Mouse (Mus musculus): ENCODE results near the gene Mecr. TPM values are rescaled to one million over a fixed set of nuclear protein-coding genes. Genes with fewer than 3 reads are reported as not detected.

The Mecr gene
- polyA plus RNA-seq, 1 experiment from 2014 or later = 49.7 TPM

DNA sequence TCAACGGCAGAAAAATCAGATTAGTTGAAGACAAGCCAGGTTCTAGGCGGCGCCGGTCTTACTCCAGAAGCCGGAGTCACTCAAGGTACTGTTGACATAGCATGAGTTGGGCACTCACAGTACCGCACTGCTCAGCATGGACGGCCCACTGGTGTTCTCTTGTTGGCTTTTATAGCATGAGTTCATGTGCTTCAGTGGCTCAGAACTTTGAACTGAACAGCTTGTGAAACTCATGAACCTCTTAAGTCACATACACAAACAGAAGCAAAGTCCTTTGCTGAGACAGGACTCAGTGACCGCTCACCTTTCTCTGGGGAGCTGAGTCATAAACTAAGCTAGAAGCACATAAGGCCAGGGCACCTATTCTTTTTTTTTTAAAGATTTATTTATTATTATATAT, 54.5 kb downstream of the Mecr start:
- no peak for ATAC-seq (ENCODE audit: insufficient number of reproducible peaks, low FRiP score, low TSS enrichment, low read depth)
- Histone ChIP-seq H3K9ac (no peak overlapping the region), H3K36me3 (peaks cover 81% of the 10 kb centered on the region), H3K4me2 (replicated peaks) (no peak overlapping the region), H3K4me3 (replicated peaks) (no peak overlapping the region), H3K4me1 (no peaks in the 10 kb centered on the region), H3K27ac (replicated peaks) (no peak overlapping the region), H3K9me3 (replicated peaks) (no peaks in the 10 kb centered on the region), H3K27me3 (no peaks in the 10 kb centered on the region)
- WGBS = 95% methylated on average over 8 of the region's 8 CpGs

DNA sequence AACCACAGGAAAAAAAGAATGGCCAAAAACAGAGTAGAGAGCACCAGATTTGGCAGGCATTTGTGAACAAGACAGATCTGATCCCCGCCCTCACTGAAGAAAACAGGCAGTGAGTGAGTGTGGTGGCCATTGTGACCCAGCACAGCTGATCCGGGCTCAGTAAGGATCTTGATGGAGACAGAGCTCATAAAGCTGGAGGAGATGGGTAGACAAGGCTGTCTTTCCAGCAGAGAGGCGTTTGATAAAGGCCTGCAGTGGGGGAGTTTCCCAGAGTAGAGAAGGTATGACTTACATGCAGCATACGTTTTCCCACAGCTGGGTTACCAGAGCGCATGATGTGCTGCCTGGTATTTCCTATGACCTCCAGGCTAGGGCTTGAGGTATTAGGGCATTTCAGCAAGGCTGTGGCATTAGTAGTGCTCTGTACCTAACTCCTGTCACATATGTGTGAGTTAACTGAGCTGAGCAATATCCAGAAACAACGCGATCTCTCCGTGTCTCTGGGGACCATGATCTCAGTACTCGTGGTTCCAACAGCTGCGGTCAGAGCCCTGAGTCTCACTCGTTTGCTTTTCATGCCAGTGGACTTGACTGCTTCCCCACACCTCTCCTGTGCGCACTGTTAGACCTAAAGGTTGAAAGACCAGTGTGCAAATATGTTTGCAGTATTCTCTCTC, 55.4 kb downstream of the Mecr start:
- Histone ChIP-seq H3K4me1 (no peaks in the 10 kb centered on the region), H3K9me3 (replicated peaks) (no peaks in the 10 kb centered on the region), H3K4me2 (replicated peaks) (no peak overlapping the region), H3K4me3 (replicated peaks) (no peak overlapping the region), H3K36me3 (peaks cover 72% of the 10 kb centered on the region), H3K27ac (replicated peaks) (no peak overlapping the region), H3K27me3 (no peaks in the 10 kb centered on the region), H3K9ac (no peak overlapping the region)
- no peak for ATAC-seq (ENCODE audit: insufficient number of reproducible peaks, low FRiP score, low TSS enrichment, low read depth)
- 73% methylated on average over 12 of the region's 12 CpGs for WGBS

DNA sequence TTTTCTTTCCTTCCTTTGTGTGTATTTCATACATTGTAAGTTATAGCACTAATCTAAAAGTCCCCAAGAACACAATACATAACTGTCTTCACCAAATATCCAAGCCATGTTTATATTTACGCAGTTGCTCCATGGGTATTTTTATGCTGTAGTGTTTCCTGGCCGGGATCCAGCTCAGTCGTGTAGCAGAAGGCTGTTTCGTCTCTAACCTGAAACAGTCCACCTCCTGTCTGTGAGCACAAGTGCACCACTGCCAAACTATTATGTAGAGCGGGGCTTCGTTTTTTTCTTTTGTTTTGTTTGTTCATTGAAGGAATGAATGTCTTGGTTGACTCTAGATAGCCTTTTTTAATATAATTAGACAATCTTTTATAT, 55.9 kb downstream of the Mecr start:
- no peaks in the 10 kb centered on the region for H3K4me1 ChIP-seq
- no peak for ATAC-seq (ENCODE audit: insufficient number of reproducible peaks, low FRiP score, low TSS enrichment, low read depth)
- H3K4me3 ChIP-seq (replicated peaks) = no peak overlapping the region
- no peak overlapping the region for H3K9ac ChIP-seq
- peaks cover 70% of the 10 kb centered on the region for H3K36me3 ChIP-seq
- no peaks in the 10 kb centered on the region for H3K9me3 ChIP-seq (replicated peaks)
- H3K27ac ChIP-seq (replicated peaks) = no peak overlapping the region
- H3K4me2 ChIP-seq (replicated peaks) = no peak overlapping the region
- WGBS = 64% methylated on average over 6 of the region's 6 CpGs
- H3K27me3 ChIP-seq = no peaks in the 10 kb centered on the region

DNA sequence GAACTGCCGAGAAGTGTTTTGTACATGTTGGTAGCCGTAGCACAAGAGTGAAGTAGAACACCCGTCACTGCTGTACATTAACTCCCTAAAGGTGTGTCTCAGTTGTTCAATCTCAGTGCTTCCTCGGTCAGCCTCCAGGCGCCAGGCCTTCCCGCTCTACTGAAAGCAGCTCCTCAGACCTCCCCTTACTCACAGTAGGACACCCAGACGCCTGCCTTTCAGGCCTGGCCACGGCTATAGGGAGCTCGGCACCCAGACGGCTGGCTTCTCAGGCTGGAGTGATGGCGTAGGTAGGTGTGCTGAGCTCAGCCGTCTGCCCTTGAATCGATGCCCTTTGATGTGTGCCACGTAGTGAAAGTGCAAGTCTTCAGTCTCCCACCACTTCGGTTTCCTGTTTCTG, 57.8 kb downstream of the Mecr start:
- no peak overlapping the region for H3K9ac ChIP-seq
- peaks cover 72% of the 10 kb centered on the region for H3K36me3 ChIP-seq
- no peaks in the 10 kb centered on the region for H3K4me1 ChIP-seq
- H3K9me3 ChIP-seq (replicated peaks) = no peaks in the 10 kb centered on the region
- no peaks in the 10 kb centered on the region for H3K27me3 ChIP-seq
- no peak overlapping the region for H3K4me3 ChIP-seq (replicated peaks)
- no peak for ATAC-seq (ENCODE audit: insufficient number of reproducible peaks, low FRiP score, low TSS enrichment, low read depth)
- 85% methylated on average over 15 of the region's 15 CpGs for WGBS
- H3K4me2 ChIP-seq (replicated peaks) = no peak overlapping the region
- no peak overlapping the region for H3K27ac ChIP-seq (replicated peaks)

DNA sequence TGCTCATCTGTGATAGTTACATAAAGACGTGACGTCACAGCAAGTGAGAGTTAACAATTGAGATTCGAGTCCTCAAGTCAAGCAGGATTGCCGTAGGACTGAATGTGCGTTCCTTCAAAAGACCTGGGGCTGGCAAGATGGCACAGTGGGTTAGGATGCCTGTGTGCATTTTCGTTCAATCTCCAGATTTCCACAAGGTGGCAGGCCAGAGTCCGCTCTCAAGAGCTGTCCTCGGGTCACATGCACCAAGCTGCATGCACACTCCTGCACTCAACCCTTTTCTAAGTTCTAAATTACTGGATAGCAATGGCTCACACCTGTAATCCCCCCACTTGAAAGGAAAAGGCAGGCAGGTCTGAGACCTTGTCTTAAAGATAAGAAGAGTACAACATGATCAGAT, 61.2 kb downstream of the Mecr start:
- Histone ChIP-seq H3K9ac (no peak overlapping the region), H3K4me3 (replicated peaks) (no peak overlapping the region), H3K4me2 (replicated peaks) (no peak overlapping the region), H3K27ac (replicated peaks) (no peak overlapping the region), H3K36me3 (peaks cover 47% of the 10 kb centered on the region), H3K9me3 (replicated peaks) (no peaks in the 10 kb centered on the region), H3K27me3 (no peaks in the 10 kb centered on the region), H3K4me1 (0 out of 2 replicates have a peak, but pooled peaks cover under 1% of the 10 kb centered on the region)
- WGBS = 59% methylated on average over 8 of the region's 8 CpGs
- ATAC-seq (ENCODE audit: insufficient number of reproducible peaks, low FRiP score, low TSS enrichment, low read depth) = 0 out of 2 replicates have a peak, but pooled peaks have one; percentile 36

DNA sequence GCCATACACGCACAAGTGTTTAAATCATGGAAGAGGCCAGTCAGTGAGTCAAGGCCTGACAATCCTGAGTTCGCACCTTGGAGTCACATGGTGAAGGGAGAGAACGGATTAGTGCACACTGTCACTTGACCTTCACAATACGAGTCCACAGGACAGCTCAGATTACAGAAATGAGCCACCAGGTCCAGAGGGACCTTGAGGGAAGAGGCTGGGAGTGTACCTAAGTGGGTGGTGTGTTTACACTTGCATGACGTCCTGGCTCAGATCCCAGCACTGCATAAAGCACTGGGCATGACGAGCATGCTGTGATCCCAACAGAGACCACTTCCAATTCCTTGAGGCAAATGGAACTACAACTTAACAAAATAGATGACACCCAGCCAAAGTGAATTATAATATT, 63.2 kb downstream of the Mecr start:
- 55% methylated on average over 6 of the region's 6 CpGs for WGBS
- no peak for ATAC-seq (ENCODE audit: insufficient number of reproducible peaks, low FRiP score, low TSS enrichment, low read depth)
- Histone ChIP-seq H3K9me3 (replicated peaks) (no peaks in the 10 kb centered on the region), H3K27me3 (no peaks in the 10 kb centered on the region), H3K4me3 (replicated peaks) (no peak overlapping the region), H3K4me2 (replicated peaks) (no peak overlapping the region), H3K9ac (no peak overlapping the region), H3K36me3 (peaks cover 28% of the 10 kb centered on the region), H3K27ac (replicated peaks) (no peak overlapping the region), H3K4me1 (peaks cover 18% of the 10 kb centered on the region)

DNA sequence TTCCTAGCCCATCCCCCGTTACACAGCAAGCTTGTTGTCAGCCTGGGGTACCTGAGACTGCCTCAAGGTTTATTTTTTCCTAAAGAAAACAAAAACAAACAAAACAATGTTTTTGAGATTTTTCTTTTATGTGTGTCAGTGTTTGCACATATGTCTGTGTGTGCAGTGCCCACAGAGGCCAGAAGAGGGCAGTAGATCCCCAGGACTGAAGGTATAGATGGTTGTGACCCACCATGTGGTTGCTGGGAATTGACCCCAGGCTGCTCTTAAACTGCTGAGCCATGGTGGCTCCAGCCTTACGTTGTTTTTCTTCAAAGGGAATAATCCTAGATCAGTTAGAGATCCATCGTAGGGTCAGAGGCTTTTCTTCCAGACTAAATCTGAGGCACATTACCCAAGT, 64.6 kb downstream of the Mecr start:
- peaks cover 22% of the 10 kb centered on the region for H3K4me1 ChIP-seq
- no peaks in the 10 kb centered on the region for H3K9me3 ChIP-seq (replicated peaks)
- no peak overlapping the region for H3K4me2 ChIP-seq (replicated peaks)
- peaks cover 15% of the 10 kb centered on the region for H3K36me3 ChIP-seq
- peaks cover 5% of the 10 kb centered on the region for H3K27me3 ChIP-seq
- H3K27ac ChIP-seq (replicated peaks) = no peak overlapping the region
- no peak overlapping the region for H3K9ac ChIP-seq
- no peak overlapping the region for H3K4me3 ChIP-seq (replicated peaks)
- WGBS = 82% methylated on average over 3 of the region's 3 CpGs
- no peak for ATAC-seq (ENCODE audit: insufficient number of reproducible peaks, low FRiP score, low TSS enrichment, low read depth)

DNA sequence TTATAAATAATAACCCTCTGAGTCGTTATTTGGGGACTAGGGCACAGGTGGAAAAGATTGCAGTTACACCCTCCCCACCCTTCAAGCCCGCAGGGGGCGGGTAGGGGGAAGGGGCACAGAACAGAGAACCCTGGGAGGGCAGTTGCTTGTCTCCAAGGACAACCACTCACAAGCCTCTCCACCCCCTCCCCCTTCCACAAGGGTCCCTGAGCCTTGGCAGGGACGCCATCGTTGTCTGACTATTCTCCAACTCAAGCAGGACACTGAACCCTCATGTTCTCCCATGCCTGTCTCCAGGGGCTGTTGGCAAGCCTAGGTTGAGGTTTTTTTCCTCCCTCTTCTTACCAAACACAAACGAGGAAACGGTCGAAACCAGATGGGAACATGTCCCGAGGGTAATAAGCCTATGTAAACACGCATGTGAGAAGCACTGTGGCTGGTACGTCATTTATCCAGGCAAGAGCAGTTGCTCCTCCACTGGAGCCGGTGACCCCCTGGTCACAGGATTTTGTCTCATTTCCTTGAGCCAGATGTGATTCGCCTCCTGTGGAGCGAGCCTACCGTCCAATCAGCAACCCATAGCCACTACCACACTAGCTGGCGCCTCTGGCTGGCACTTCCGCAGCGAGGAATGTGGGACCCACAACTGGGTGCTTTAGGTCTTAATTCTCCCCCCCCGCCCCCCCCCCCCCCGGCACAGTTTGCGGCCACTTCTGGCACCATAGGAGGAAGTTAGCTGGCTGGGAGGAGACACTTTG, 67.1 kb downstream of the Mecr start:
- Histone ChIP-seq H3K36me3 (peaks cover 3% of the 10 kb centered on the region; the same call in 1 of the 2 replicates), H3K9ac (no peak overlapping the region), H3K9me3 (replicated peaks) (no peaks in the 10 kb centered on the region), H3K4me3 (replicated peaks) (no peak overlapping the region), H3K27ac (replicated peaks) (peak overlapping the region; percentile 9; the same call in 1 of the 2 replicates), H3K4me2 (replicated peaks) (peak overlapping the region; percentile 18; the same call in 1 of the 2 replicates), H3K4me1 (peaks cover 45% of the 10 kb centered on the region), H3K27me3 (peaks cover 17% of the 10 kb centered on the region)
- ATAC-seq (ENCODE audit: insufficient number of reproducible peaks, low FRiP score, low TSS enrichment, low read depth) = no peak
- WGBS = 9% methylated on average over 19 of the region's 21 CpGs

DNA sequence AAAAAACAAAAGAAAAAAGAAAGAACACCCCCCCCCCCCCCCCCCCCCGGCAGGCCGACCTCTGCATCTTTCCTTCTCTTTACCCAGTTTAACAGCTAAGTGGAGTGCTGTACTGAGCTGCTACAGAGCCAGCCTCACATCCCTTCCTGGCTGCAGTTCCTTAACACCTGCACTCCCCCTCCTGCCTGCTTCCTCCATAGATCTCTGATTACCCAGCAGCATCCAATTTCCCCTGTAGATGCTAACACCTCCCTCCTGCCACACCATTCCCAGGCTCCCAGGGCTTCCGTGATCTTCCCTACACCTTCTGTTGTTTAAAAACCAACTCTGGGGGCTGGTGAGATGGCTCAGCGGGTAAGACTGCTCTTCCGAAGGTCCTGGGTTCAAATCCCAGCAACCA, 68.3 kb downstream of the Mecr start:
- Histone ChIP-seq H3K9ac (no peak overlapping the region), H3K36me3 (no peaks in the 10 kb centered on the region), H3K27me3 (peaks cover 27% of the 10 kb centered on the region), H3K4me2 (replicated peaks) (no peak overlapping the region), H3K27ac (replicated peaks) (no peak overlapping the region), H3K9me3 (replicated peaks) (no peaks in the 10 kb centered on the region), H3K4me1 (peaks cover 56% of the 10 kb centered on the region), H3K4me3 (replicated peaks) (no peak overlapping the region)
- WGBS = 36% methylated on average over 5 of the region's 5 CpGs
- no peak for ATAC-seq (ENCODE audit: insufficient number of reproducible peaks, low FRiP score, low TSS enrichment, low read depth)

DNA sequence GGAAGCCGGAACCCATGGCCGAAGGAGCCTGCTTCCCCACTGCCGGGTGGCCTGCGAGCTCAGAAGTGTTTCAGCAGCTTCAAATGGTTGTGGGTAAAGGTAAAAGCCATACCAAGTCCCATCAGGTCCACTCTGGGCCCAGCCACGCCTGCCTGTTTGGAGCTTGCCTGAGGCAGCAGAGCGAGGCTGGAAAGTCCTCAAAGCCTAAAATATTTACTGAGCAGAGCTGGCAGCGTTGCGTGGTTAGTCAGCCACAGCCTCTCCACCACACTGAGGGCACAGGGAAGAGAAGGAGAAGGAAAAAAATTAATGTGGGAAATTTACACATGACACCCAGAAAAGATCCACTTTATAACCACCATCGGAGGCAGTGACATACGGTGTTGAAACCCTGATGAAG, 70.3 kb downstream of the Mecr start:
- peaks cover 71% of the 10 kb centered on the region for H3K4me1 ChIP-seq
- ATAC-seq (ENCODE audit: insufficient number of reproducible peaks, low FRiP score, low TSS enrichment, low read depth) = no peak

DNA sequence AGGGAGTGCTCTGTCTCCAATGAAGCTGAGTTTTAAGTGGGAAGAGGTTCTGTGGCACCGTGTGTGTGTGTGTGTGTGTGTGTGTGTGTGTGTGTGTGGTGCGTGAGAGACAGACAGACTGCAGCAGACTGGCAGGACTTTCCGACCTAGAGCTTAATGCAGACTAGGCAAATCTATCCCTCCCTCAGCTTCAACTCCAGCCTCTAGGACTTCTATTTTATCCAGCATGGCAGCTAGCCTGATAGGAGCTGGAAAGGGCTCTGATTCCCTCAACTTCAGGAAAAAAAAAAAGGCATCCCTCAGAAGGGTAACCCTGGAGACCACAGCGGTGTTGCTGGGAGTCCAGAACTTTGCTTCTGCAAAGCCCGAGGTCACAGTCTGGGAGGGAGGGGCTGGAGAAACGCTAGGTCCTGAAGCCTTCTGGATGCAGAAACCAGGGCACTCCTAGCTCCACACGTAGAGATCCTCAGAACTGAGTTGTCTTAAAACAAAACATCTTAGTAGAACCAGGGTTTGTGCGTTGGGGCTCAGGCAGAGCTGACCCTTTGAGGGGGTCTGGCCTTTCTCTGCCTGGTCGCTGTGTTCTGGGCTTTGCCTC, 70.9 kb downstream of the Mecr start:
- H3K9me3 ChIP-seq (replicated peaks) = no peaks in the 10 kb centered on the region
- H3K4me1 ChIP-seq = peaks cover 77% of the 10 kb centered on the region
- H3K27ac ChIP-seq (replicated peaks) = peak overlapping the region; percentile 39; the same call in 1 of the 2 replicates
- ATAC-seq (ENCODE audit: insufficient number of reproducible peaks, low FRiP score, low TSS enrichment, low read depth) = no peak
- H3K4me2 ChIP-seq (replicated peaks) = no peak overlapping the region
- H3K27me3 ChIP-seq = peaks cover 32% of the 10 kb centered on the region
- 16% methylated on average over 9 of the region's 9 CpGs for WGBS
- H3K4me3 ChIP-seq (replicated peaks) = no peak overlapping the region
- no peak overlapping the region for H3K9ac ChIP-seq
- no peaks in the 10 kb centered on the region for H3K36me3 ChIP-seq

More for the DNA sequence above, 70.3 kb downstream of the Mecr start:
- H3K36me3 ChIP-seq = no peaks in the 10 kb centered on the region
- H3K4me3 ChIP-seq (replicated peaks) = no peak overlapping the region
- 35% methylated on average over 10 of the region's 10 CpGs for WGBS
- H3K27ac ChIP-seq (replicated peaks) = peak overlapping the region; percentile 39; the same call in 1 of the 2 replicates
- H3K9me3 ChIP-seq (replicated peaks) = no peaks in the 10 kb centered on the region
- H3K4me2 ChIP-seq (replicated peaks) = no peak overlapping the region
- H3K9ac ChIP-seq = no peak overlapping the region
- peaks cover 32% of the 10 kb centered on the region for H3K27me3 ChIP-seq
